Mouse (Mus musculus): ENCODE results near the gene Ankrd35. TPM values are rescaled to one million over a fixed set of nuclear protein-coding genes. Genes with fewer than 3 reads are reported as not detected.

Ankrd35 gene
- polyA plus RNA-seq, 1 experiment, result 0.09 TPM

DNA sequence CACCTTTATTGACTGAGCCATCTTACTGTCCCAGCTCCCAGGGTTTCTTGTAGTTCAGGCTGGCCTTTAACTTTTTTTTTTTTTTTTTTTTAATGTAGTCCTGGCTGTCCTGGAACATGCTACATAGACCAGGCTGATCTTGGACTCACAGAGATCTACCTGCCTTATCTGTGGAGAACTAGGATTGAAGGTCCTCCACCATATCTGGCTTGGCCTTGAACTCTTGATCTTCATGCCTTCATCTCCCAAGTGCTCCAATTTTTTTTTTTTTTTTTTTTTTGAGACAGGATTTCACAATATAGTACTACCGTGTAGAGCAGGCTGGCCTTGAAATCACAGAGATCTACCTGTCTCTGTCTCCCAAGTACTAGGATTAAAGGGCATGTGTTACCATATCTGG, 23.6 kb downstream of the Ankrd35 start:
- Histone ChIP-seq H3K27me3 (ENCODE audit: control insufficient read depth, insufficient read depth, insufficient read length) (no peaks in the 10 kb centered on the region), H3K36me3 (ENCODE audit: control insufficient read depth, insufficient read depth) (no peaks in the 10 kb centered on the region), H3K79me3 (ENCODE audit: low read depth) (peaks cover 8% of the 10 kb centered on the region), H3K79me2 (ENCODE audit: control insufficient read depth, insufficient read depth) (peaks cover 12% of the 10 kb centered on the region), H3ac (ENCODE audit: control insufficient read depth, insufficient read length, low read depth) (no peak overlapping the region), H3K4me3 (ENCODE audit: insufficient read depth, poor library complexity, severe bottlenecking) (no peak overlapping the region)
- TF ChIP-seq MAX (IDR thresholded peaks at IDR 0.05) (no peak), CTCF (IDR thresholded peaks at IDR 0.05; ENCODE audit: control insufficient read depth, insufficient read depth, insufficient read length) (no peak), MYOG (IDR thresholded peaks at IDR 0.05; ENCODE audit: control insufficient read depth, extremely low read depth, insufficient read length) (no peak), CEBPB (IDR thresholded peaks at IDR 0.05; ENCODE audit: low read depth) (no peak), MYOD1 (IDR thresholded peaks at IDR 0.05; ENCODE audit: control insufficient read depth, insufficient read length, low read depth) (no peak), USF1 (IDR thresholded peaks at IDR 0.05; ENCODE audit: low read depth) (no peak), FOSL1 (IDR thresholded peaks at IDR 0.05; ENCODE audit: insufficient read depth, low read length, poor library complexity, severe bottlenecking) (no peak)

DNA sequence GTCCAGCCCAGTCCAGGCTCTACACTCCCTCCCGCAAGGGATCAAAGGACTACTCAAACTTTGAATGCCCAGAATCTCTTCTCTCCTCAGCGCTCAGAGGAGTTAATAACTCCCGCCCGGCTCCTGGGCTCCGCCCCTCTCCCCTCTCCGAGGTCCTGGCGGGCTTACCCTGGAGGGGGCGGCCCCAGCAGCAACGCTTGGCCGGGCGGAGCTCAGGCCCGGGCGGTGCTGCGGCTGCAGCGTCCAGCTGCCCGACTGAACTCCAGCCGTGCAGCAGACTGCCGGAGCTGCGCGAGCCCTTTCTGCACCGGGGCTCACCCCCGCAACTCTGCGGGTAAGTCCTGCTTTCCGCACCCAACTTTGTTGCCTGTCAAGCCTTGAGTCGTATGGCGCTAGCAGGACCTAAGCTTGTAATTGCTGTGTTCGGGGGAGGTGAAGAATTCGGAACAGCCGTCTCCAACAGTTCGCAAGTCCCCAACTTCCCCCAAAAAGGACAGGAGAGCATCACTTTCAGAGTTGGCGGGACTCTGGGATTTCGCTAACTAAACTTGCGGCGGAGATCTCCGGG, 26.4 kb downstream of the Ankrd35 start, which contains the start of gene Pias3:
Gene Pias3 (plus strand): TSS at position 187 of the 568 bp plus-strand sequence.
- H3K36me3 ChIP-seq (ENCODE audit: control insufficient read depth, insufficient read depth), result peaks cover 12% of the 10 kb centered on the region
- peaks cover 8% of the 10 kb centered on the region for H3K79me3 ChIP-seq (ENCODE audit: low read depth)
- TF ChIP-seq MAX (IDR thresholded peaks at IDR 0.05), result no peak
- no peak for TF ChIP-seq MYOG (IDR thresholded peaks at IDR 0.05; ENCODE audit: control insufficient read depth, extremely low read depth, insufficient read length)
- no peak for TF ChIP-seq FOSL1 (IDR thresholded peaks at IDR 0.05; ENCODE audit: insufficient read depth, low read length, poor library complexity, severe bottlenecking)
- TF ChIP-seq USF1 (IDR thresholded peaks at IDR 0.05; ENCODE audit: low read depth), result no peak
- TF ChIP-seq MYOD1 (IDR thresholded peaks at IDR 0.05; ENCODE audit: control insufficient read depth, insufficient read length, low read depth), result no peak
- TF ChIP-seq CEBPB (IDR thresholded peaks at IDR 0.05; ENCODE audit: low read depth), result no peak
- TF ChIP-seq CTCF (IDR thresholded peaks at IDR 0.05; ENCODE audit: control insufficient read depth, insufficient read depth, insufficient read length), result no peak
- H3K4me3 ChIP-seq (ENCODE audit: insufficient read depth, poor library complexity, severe bottlenecking), result peak within 1 kb of the TSS; percentile 83
- no peaks in the 10 kb centered on the region for H3K27me3 ChIP-seq (ENCODE audit: control insufficient read depth, insufficient read depth, insufficient read length)
- peaks cover 16% of the 10 kb centered on the region for H3K79me2 ChIP-seq (ENCODE audit: control insufficient read depth, insufficient read depth)
- peak within 1 kb of the TSS; percentile 99 for H3ac ChIP-seq (ENCODE audit: control insufficient read depth, insufficient read length, low read depth)

DNA sequence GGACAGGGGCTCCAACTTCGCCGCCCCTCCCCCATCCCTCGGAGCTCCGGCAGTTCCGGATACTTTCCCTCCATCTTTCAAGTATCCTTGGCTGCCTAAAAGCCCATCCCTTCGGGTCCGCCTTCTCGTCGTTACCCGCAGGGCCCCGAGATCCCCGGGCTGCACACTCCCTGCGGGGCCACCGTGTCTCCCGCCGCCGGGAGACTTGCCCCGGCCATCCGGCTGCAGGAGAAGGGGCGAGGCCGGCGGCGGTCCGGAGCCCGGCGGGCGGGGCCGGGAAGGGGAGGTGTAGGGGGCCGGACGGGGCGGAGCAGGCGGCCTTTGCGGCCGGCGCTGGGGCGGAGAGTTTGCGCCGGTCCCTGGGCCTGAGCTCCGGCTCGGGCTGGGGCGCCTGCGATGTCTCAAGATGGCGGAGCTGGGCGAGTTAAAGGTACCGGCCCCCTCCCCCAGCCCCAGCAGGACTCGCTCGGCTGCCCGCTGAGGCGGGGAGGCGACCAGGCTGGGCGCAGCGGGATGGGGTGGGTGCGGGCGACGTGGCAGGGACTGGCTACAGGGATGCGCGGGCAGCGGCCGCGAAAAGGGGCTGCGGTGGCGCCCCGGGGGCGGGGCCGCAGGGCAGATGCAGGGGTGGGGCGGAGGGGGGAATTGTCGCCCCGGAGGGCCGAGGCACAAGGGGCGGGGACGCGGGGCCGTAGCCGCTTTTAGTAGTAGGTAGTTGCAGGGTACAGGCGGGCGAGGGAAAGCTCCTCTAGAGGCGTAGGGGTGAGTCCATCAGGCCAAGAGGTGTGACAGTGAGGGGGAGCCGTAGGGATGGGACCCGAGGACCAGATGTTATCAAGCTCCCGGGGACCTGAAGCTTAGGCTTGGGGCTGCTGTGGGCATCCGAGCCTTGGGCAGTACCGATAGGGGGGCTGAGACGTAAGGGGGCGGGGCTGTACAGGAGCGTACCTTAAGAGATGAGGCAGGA, 27.1 kb downstream of the Ankrd35 start:
- peaks cover 16% of the 10 kb centered on the region for H3K79me2 ChIP-seq (ENCODE audit: control insufficient read depth, insufficient read depth)
- H3K4me3 ChIP-seq (ENCODE audit: insufficient read depth, poor library complexity, severe bottlenecking), result peak overlapping the region; percentile 83
- peaks cover 20% of the 10 kb centered on the region for H3K36me3 ChIP-seq (ENCODE audit: control insufficient read depth, insufficient read depth)
- TF ChIP-seq MAX (IDR thresholded peaks at IDR 0.05) (no peak), MYOG (IDR thresholded peaks at IDR 0.05; ENCODE audit: control insufficient read depth, extremely low read depth, insufficient read length) (no peak), USF1 (IDR thresholded peaks at IDR 0.05; ENCODE audit: low read depth) (no peak), CTCF (IDR thresholded peaks at IDR 0.05; ENCODE audit: control insufficient read depth, insufficient read depth, insufficient read length) (no peak)
- H3ac ChIP-seq (ENCODE audit: control insufficient read depth, insufficient read length, low read depth), result peak overlapping the region; percentile 99
- peaks cover 8% of the 10 kb centered on the region for H3K79me3 ChIP-seq (ENCODE audit: low read depth)
- H3K27me3 ChIP-seq (ENCODE audit: control insufficient read depth, insufficient read depth, insufficient read length), result no peaks in the 10 kb centered on the region

DNA sequence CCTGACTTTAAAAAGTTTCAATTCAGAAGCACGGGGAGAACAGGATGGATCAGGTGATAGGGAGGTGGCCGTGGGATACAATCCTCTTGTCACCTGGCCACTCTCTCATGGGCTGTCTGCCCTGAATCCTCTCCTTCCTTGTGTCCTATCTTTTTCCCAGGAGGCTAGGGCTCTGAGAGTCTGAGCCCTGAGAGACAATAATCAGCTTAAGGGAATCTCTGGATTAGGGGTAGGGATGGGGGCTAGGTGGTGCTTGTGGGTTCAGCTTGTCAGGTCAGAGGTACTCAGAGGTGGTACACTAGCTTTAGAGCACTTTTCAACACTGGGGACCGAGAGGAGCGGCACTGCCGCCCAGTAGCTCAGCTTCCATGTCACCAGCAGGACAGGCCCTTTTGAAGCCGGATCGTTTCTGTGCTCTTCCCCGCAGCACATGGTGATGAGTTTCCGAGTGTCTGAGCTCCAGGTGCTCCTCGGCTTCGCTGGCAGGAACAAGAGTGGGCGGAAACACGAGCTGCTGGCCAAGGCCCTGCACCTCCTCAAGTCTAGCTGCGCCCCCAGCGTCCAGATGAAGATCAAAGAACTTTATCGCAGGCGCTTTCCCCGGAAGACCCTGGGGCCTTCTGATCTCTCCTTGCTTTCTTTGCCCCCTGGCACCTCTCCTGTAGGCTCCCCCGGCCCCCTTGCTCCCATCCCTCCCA, 29.2 kb downstream of the Ankrd35 start:
- no peak for TF ChIP-seq USF1 (IDR thresholded peaks at IDR 0.05; ENCODE audit: low read depth)
- TF ChIP-seq FOSL1 (IDR thresholded peaks at IDR 0.05; ENCODE audit: insufficient read depth, low read length, poor library complexity, severe bottlenecking), result no peak
- TF ChIP-seq MAX (IDR thresholded peaks at IDR 0.05), result no peak
- no peak for TF ChIP-seq MYOD1 (IDR thresholded peaks at IDR 0.05; ENCODE audit: control insufficient read depth, insufficient read length, low read depth)
- TF ChIP-seq CTCF (IDR thresholded peaks at IDR 0.05; ENCODE audit: control insufficient read depth, insufficient read depth, insufficient read length), result no peak
- no peak for TF ChIP-seq CEBPB (IDR thresholded peaks at IDR 0.05; ENCODE audit: low read depth)
- no peak for TF ChIP-seq MYOG (IDR thresholded peaks at IDR 0.05; ENCODE audit: control insufficient read depth, extremely low read depth, insufficient read length)
- Histone ChIP-seq H3K4me3 (ENCODE audit: insufficient read depth, poor library complexity, severe bottlenecking) (no peak overlapping the region), H3K79me3 (ENCODE audit: low read depth) (peaks cover 8% of the 10 kb centered on the region), H3ac (ENCODE audit: control insufficient read depth, insufficient read length, low read depth) (no peak overlapping the region), H3K27me3 (ENCODE audit: control insufficient read depth, insufficient read depth, insufficient read length) (no peaks in the 10 kb centered on the region), H3K79me2 (ENCODE audit: control insufficient read depth, insufficient read depth) (peaks cover 16% of the 10 kb centered on the region), H3K36me3 (ENCODE audit: control insufficient read depth, insufficient read depth) (peaks cover 38% of the 10 kb centered on the region)

DNA sequence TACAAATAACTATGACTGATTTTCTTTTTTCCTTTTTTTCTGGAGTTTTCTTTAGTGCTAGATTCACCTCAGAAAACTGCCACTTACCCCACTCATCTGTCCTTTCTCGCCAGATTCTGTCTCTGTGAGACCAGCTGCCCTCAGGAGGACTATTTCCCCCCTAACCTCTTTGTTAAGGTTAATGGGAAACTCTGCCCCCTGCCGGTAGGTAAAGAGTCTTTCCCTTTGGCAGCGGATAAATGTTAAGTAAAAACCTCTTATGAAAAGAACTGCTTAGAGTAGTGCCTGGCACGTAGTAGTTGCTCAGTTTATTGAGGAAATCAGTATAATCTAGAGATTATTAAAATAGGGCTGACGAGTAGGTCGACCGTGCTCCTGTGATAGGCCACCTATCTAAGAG, 30.4 kb downstream of the Ankrd35 start:
- H3ac ChIP-seq (ENCODE audit: control insufficient read depth, insufficient read length, low read depth), result no peak overlapping the region
- H3K36me3 ChIP-seq (ENCODE audit: control insufficient read depth, insufficient read depth), result peaks cover 49% of the 10 kb centered on the region
- H3K27me3 ChIP-seq (ENCODE audit: control insufficient read depth, insufficient read depth, insufficient read length), result no peaks in the 10 kb centered on the region
- H3K79me3 ChIP-seq (ENCODE audit: low read depth), result peaks cover 8% of the 10 kb centered on the region
- TF ChIP-seq MYOD1 (IDR thresholded peaks at IDR 0.05; ENCODE audit: control insufficient read depth, insufficient read length, low read depth), result no peak
- TF ChIP-seq FOSL1 (IDR thresholded peaks at IDR 0.05; ENCODE audit: insufficient read depth, low read length, poor library complexity, severe bottlenecking), result no peak
- no peak for TF ChIP-seq CEBPB (IDR thresholded peaks at IDR 0.05; ENCODE audit: low read depth)
- no peak for TF ChIP-seq MAX (IDR thresholded peaks at IDR 0.05)
- no peak for TF ChIP-seq USF1 (IDR thresholded peaks at IDR 0.05; ENCODE audit: low read depth)
- no peak for TF ChIP-seq CTCF (IDR thresholded peaks at IDR 0.05; ENCODE audit: control insufficient read depth, insufficient read depth, insufficient read length)
- TF ChIP-seq MYOG (IDR thresholded peaks at IDR 0.05; ENCODE audit: control insufficient read depth, extremely low read depth, insufficient read length), result no peak
- H3K79me2 ChIP-seq (ENCODE audit: control insufficient read depth, insufficient read depth), result peaks cover 16% of the 10 kb centered on the region
- no peak overlapping the region for H3K4me3 ChIP-seq (ENCODE audit: insufficient read depth, poor library complexity, severe bottlenecking)
